Mouse (Mus musculus) MEL (cell line): ENCODE results near the gene Gpm6b. TPM values are rescaled to one million over a fixed set of nuclear protein-coding genes. Genes with fewer than 3 reads are reported as not detected.

Experiments used
- DNase-seq: peaks from one replicate; pipeline ENCODE4 v3.0.0; 2011; ENCODE audit warnings: low read depth, low spot score
- H3K27ac ChIP-seq: 2 replicates; pipeline ENCODE4 v1.5.1; 2012; ENCODE audit warnings: low read depth, mild to moderate bottlenecking, control low read depth, low read length, moderate library complexity; ENCODE audit not compliant: control insufficient read depth
- H3K27me3 ChIP-seq, 2 experiments: fragments of 150-350 bp in 1 of 2; sonication (generic) in 1 of 2; 2 replicates each; pipeline ENCODE4 v1.6.1; 2012; ENCODE audit warnings: low read length in 2 of 2, mild to moderate bottlenecking in 2 of 2, improper control_type of control experiment in 1 of 2, moderate library complexity in 1 of 2; ENCODE audit not compliant: insufficient read depth in 2 of 2, control insufficient read depth in 1 of 2
- H3K36me3 ChIP-seq, 2 experiments: 2 replicates each; pipeline ENCODE4 v1.6.1; 2012 to 2014; ENCODE audit warnings: low read length in 2 of 2, improper control_type of control experiment in 1 of 2, inconsistent platforms in 1 of 2, mild to moderate bottlenecking in 1 of 2; ENCODE audit not compliant: insufficient read depth in 2 of 2, control insufficient read depth in 1 of 2
- H3K4me1 ChIP-seq, 2 experiments: fragments of 150-350 bp in 1 of 2; sonication (generic) in 1 of 2; 2 replicates each; pipeline ENCODE4 v1.6.1; 2012; ENCODE audit warnings: low read length in 2 of 2, improper control_type of control experiment in 1 of 2, mild to moderate bottlenecking in 1 of 2; ENCODE audit not compliant: insufficient read depth in 2 of 2, control insufficient read depth in 1 of 2
- H3K4me3 ChIP-seq, 2 experiments: fragments of 150-350 bp in 1 of 2; sonication (generic) in 1 of 2; 2 replicates each; pipeline ENCODE4 v1.5.1; 2012; ENCODE audit warnings: low read depth in 2 of 2, low read length in 2 of 2, mild to moderate bottlenecking in 2 of 2, moderate library complexity in 2 of 2, control low read depth in 1 of 2, improper control_type of control experiment in 1 of 2; ENCODE audit not compliant: control insufficient read depth in 1 of 2, insufficient read depth in 1 of 2
- H3K79me2 ChIP-seq: 2 replicates; pipeline ENCODE4 v1.6.1; 2012; ENCODE audit warnings: mild to moderate bottlenecking, low read length, moderate library complexity; ENCODE audit not compliant: control insufficient read depth, poor library complexity, insufficient read depth
- H3K9ac ChIP-seq: 2 replicates; pipeline ENCODE4 v1.6.1; 2012; ENCODE audit warnings: low read depth, mild to moderate bottlenecking, control low read depth, low read length, moderate library complexity; ENCODE audit not compliant: control insufficient read depth, poor library complexity, severe bottlenecking
- H3K9me3 ChIP-seq: fragments of 150-350 bp; sonication (generic); replicated peaks from 2 replicates; pipeline ENCODE4 v1.6.1; 2012; ENCODE audit warnings: mild to moderate bottlenecking, low read length, improper control_type of control experiment, moderate library complexity; ENCODE audit not compliant: insufficient read depth
- CHD1 ChIP-seq: IDR thresholded peaks from 2 replicates; pipeline ENCODE4 v1.6.1; 2012; ENCODE audit warnings: low read depth, mild to moderate bottlenecking, inconsistent platforms, low read length, improper control_type of control experiment
- CHD2 ChIP-seq: IDR thresholded peaks from 2 replicates; pipeline ENCODE4 v1.6.1; 2011; ENCODE audit warnings: low read length, improper control_type of control experiment
- CTCF ChIP-seq, 3 experiments: IDR thresholded peaks in 2 of 3; conservative IDR thresholded peaks in 1 of 3; 2 replicates each; pipeline ENCODE4 v1.5.1; 2011 to 2012; ENCODE audit warnings: low read length in 3 of 3, low read depth in 2 of 3, mild to moderate bottlenecking in 2 of 3, improper control_type of control experiment in 1 of 3, inconsistent platforms in 1 of 3, mixed read lengths in 1 of 3, moderate library complexity in 1 of 3; ENCODE audit not compliant: control insufficient read depth in 1 of 3, insufficient read depth in 1 of 3, poor library complexity in 1 of 3, severe bottlenecking in 1 of 3
- E2F4 ChIP-seq: IDR thresholded peaks from 2 replicates; pipeline ENCODE4 v1.6.1; 2011; ENCODE audit warnings: low read depth, low read length, improper control_type of control experiment, borderline replicate concordance
- ETS1 ChIP-seq: IDR thresholded peaks from 2 replicates; pipeline ENCODE4 v1.6.1; 2012; ENCODE audit warnings: low read depth, mild to moderate bottlenecking, inconsistent platforms, low read length, improper control_type of control experiment, moderate library complexity
- GATA1 ChIP-seq: IDR thresholded peaks from 2 replicates; pipeline ENCODE4 v1.6.1; 2011; ENCODE audit warnings: low read depth, low read length, improper control_type of control experiment
- HCFC1 ChIP-seq: IDR thresholded peaks from 2 replicates; pipeline ENCODE4 v1.6.1; 2012; ENCODE audit warnings: low read depth, mild to moderate bottlenecking, inconsistent platforms, low read length, improper control_type of control experiment, moderate library complexity
- JUND ChIP-seq: IDR thresholded peaks from 2 replicates; pipeline ENCODE4 v1.6.1; 2011; ENCODE audit warnings: low read depth, mild to moderate bottlenecking, improper control_type of control experiment, low read length
- KAT2A ChIP-seq: conservative IDR thresholded peaks from 2 replicates; pipeline ENCODE4 v1.6.1; 2012; ENCODE audit warnings: low read depth, low read length, improper control_type of control experiment, inconsistent platforms
- MAZ ChIP-seq: IDR thresholded peaks from 2 replicates; pipeline ENCODE4 v1.6.1; 2012; ENCODE audit warnings: low read depth, mild to moderate bottlenecking, inconsistent platforms, low read length, improper control_type of control experiment
- MYC ChIP-seq: IDR thresholded peaks from 2 replicates; pipeline ENCODE4 v1.6.1; 2011; ENCODE audit warnings: low read depth, mild to moderate bottlenecking, low read length, improper control_type of control experiment, moderate library complexity
- NELFE ChIP-seq: IDR thresholded peaks from 2 replicates; pipeline ENCODE4 v1.6.1; 2011; ENCODE audit warnings: low read depth, low read length, improper control_type of control experiment
- POLR2A ChIP-seq, 2 experiments: IDR thresholded peaks; 2 replicates each; pipeline ENCODE4 v1.6.1; 2011 to 2012; ENCODE audit warnings: low read length in 2 of 2, mild to moderate bottlenecking in 2 of 2, control low read depth in 1 of 2, improper control_type of control experiment in 1 of 2, low read depth in 1 of 2, moderate library complexity in 1 of 2; ENCODE audit not compliant: control insufficient read depth in 1 of 2, insufficient read depth in 1 of 2, poor library complexity in 1 of 2
- POLR2AphosphoS2 ChIP-seq: IDR thresholded peaks from 2 replicates; pipeline ENCODE4 v1.6.1; 2011; ENCODE audit warnings: low read length, improper control_type of control experiment
- RAD21 ChIP-seq: IDR thresholded peaks from 2 replicates; pipeline ENCODE4 v1.6.1; 2011; ENCODE audit warnings: mild to moderate bottlenecking, low read depth, low read length, improper control_type of control experiment
- RCOR1 ChIP-seq: IDR thresholded peaks from 2 replicates; pipeline ENCODE4 v1.6.1; 2012; ENCODE audit warnings: low read depth, mild to moderate bottlenecking, inconsistent platforms, low read length, improper control_type of control experiment
- SIN3A ChIP-seq: IDR thresholded peaks from 2 replicates; pipeline ENCODE4 v1.6.1; 2012; ENCODE audit warnings: low read length, improper control_type of control experiment, inconsistent platforms
- SMC3 ChIP-seq: IDR thresholded peaks from 2 replicates; pipeline ENCODE4 v1.6.1; 2011; ENCODE audit warnings: low read depth, low read length, improper control_type of control experiment
- TBP ChIP-seq: IDR thresholded peaks from 2 replicates; pipeline ENCODE4 v1.8.0; 2011; ENCODE audit warnings: low read depth, low read length, improper control_type of control experiment
- USF1 ChIP-seq: IDR thresholded peaks from 2 replicates; pipeline ENCODE4 v1.6.1; 2014; ENCODE audit warnings: low read depth, mild to moderate bottlenecking, inconsistent platforms, low read length, improper control_type of control experiment, moderate library complexity
- ZC3H11A ChIP-seq: IDR thresholded peaks from 2 replicates; pipeline ENCODE4 v1.6.1; 2012; ENCODE audit warnings: low read depth, mild to moderate bottlenecking, inconsistent platforms, low read length, improper control_type of control experiment
- ZNF384 ChIP-seq: IDR thresholded peaks from 2 replicates; pipeline ENCODE4 v1.6.1; 2012; ENCODE audit warnings: low read depth, mild to moderate bottlenecking, inconsistent platforms, low read length, improper control_type of control experiment
- polyA plus RNA-seq, 2 experiments: library from polyadenylated mRNA; stranded (reverse) in 1 of 2; unstranded in 1 of 2; fragments of >175 nt in 1 of 2; fragments of >200 nt in 1 of 2; gene quantifications; 2 replicates each; pipeline versions ENCODE4 v1.2.1 to v1.2.4; 2012; ENCODE audit warnings: low replicate concordance in 2 of 2, low read depth in 1 of 2; ENCODE audit not compliant: insufficient read length in 2 of 2, insufficient read depth in 1 of 2, missing spikeins in 1 of 2
- total RNA-seq: library from RNA; depleted of rRNA; stranded (reverse); fragments of 300-350 nt; gene quantifications from 2 replicates; pipeline ENCODE4 v1.2.3, GENCODE M21; 2012

The Gpm6b gene
- total and polyA plus RNA-seq, 3 experiments, result 4.9 to 13.2 TPM; not detected in 1

GRCm38 (mm10) chrX:166286760-166287483, 48.2 kb downstream of the Gpm6b start:
- no peak for DNase-seq
- no peak overlapping the region for H3K9ac ChIP-seq
- no peak overlapping the region for H3K4me3 ChIP-seq
- H3K36me3 ChIP-seq, result no peaks in the 10 kb centered on the region
- H3K4me1 ChIP-seq, result no peaks in the 10 kb centered on the region
- no peak overlapping the region for H3K27ac ChIP-seq
- TF ChIP-seq ZNF384, result no peak
- no peak for TF ChIP-seq NELFE
- TF ChIP-seq, all 39 proteins: peak for 0
- no peaks in the 10 kb centered on the region for H3K27me3 ChIP-seq
- no peaks in the 10 kb centered on the region for H3K9me3 ChIP-seq
- no peaks in the 10 kb centered on the region for H3K79me2 ChIP-seq

GRCm38 (mm10) chrX:166291266-166291665, 52.6 kb downstream of the Gpm6b start:
- DNase-seq, result no peak
- no peaks in the 10 kb centered on the region for H3K79me2 ChIP-seq
- H3K9ac ChIP-seq, result no peak overlapping the region
- no peak overlapping the region for H3K4me3 ChIP-seq
- no peaks in the 10 kb centered on the region for H3K4me1 ChIP-seq
- H3K27ac ChIP-seq, result no peak overlapping the region
- no peaks in the 10 kb centered on the region for H3K27me3 ChIP-seq
- H3K36me3 ChIP-seq, result no peaks in the 10 kb centered on the region
- no peaks in the 10 kb centered on the region for H3K9me3 ChIP-seq
- TF ChIP-seq ZC3H11A, result no peak
- TF ChIP-seq CHD1, result no peak
- no peak for TF ChIP-seq E2F4
- no peak for TF ChIP-seq CTCF (IDR thresholded peaks at IDR 0.05 in 2 of 3, conservative IDR thresholded peaks at IDR 0.05 in 1 of 3; ENCODE audit: control insufficient read depth in 1 of 3, insufficient read depth in 1 of 3, low read depth in 2 of 3, low read length in 3 of 3, poor library complexity in 1 of 3, severe bottlenecking in 1 of 3)
- TF ChIP-seq MYC, result no peak
- no peak for TF ChIP-seq JUND
- no peak for TF ChIP-seq POLR2A (IDR thresholded peaks at IDR 0.05; ENCODE audit: control insufficient read depth in 1 of 2, insufficient read depth in 1 of 2, low read depth in 1 of 2, low read length in 2 of 2, poor library complexity in 1 of 2)
- no peak for TF ChIP-seq POLR2AphosphoS2
- TF ChIP-seq MAZ, result no peak
- TF ChIP-seq NELFE, result no peak
- no peak for TF ChIP-seq HCFC1
- TF ChIP-seq USF1, result no peak
- TF ChIP-seq ETS1, result no peak

- Histone ChIP-seq H3K36me3 (no peaks in the 10 kb centered on the region), H3K9me3 (no peaks in the 10 kb centered on the region), H3K27ac (no peak overlapping the region), H3K9ac (no peak overlapping the region), H3K4me3 (no peak overlapping the region), H3K27me3 (no peaks in the 10 kb centered on the region), H3K79me2 (no peaks in the 10 kb centered on the region), H3K4me1 (no peaks in the 10 kb centered on the region)
- DNase-seq, result peak; percentile 5
- TF ChIP-seq RCOR1 (no peak), HCFC1 (no peak), KAT2A (no peak), CHD2 (no peak), ZNF384 (no peak), RAD21 (peak; percentile 4; the same call in 1 of the 2 replicates), CTCF (IDR thresholded peaks at IDR 0.05 in 2 of 3, conservative IDR thresholded peaks at IDR 0.05 in 1 of 3; ENCODE audit: control insufficient read depth in 1 of 3, insufficient read depth in 1 of 3, low read depth in 2 of 3, low read length in 3 of 3, poor library complexity in 1 of 3, severe bottlenecking in 1 of 3) (peak in 1 of 3 experiments; percentile 19; a peak in 1 of 6 replicates), TBP (no peak), GATA1 (no peak), SIN3A (no peak), SMC3 (peak; percentile 39)
Observed at GRCm38 (mm10) chrX:166293465-166293864, 54.8 kb downstream of the Gpm6b start.
